Mouse (Mus musculus) hindbrain, embryonic 11.5 days (tissue): Measurements from ENCODE around the gene D430042O09Rik. TPM values are rescaled to one million over a fixed set of nuclear protein-coding genes. Genes with fewer than 3 reads are reported as not detected.

ENCODE experiments used
- ATAC-seq: fragments of 200-750 bp; cut with Nextera tagmentation; 2 replicates; pipeline ENCODE4 v1.8.0; 2017; ENCODE audit warnings: mild to moderate bottlenecking, moderate TSS enrichment, moderate library complexity; ENCODE audit not compliant: low FRiP score
- DNase-seq: peaks from one replicate; pipeline ENCODE4 v3.0.0-alpha.2; 2015; ENCODE audit warnings: low spot score
- H3K27ac ChIP-seq: fragments of 300-500 bp; sonication (generic); 2 replicates; pipeline ENCODE4 v1.5.1; 2014; ENCODE audit warnings: mild to moderate bottlenecking, low read depth, low read length
- H3K27me3 ChIP-seq: fragments of 300-500 bp; sonication (generic); 2 replicates; pipeline ENCODE4 v1.6.1; 2014; ENCODE audit warnings: mild to moderate bottlenecking, low read length, moderate library complexity, mixed read lengths; ENCODE audit not compliant: control insufficient read depth, insufficient read depth
- H3K36me3 ChIP-seq: fragments of 300-500 bp; sonication (generic); 2 replicates; pipeline ENCODE4 v1.6.1; 2014; ENCODE audit warnings: mild to moderate bottlenecking, low read length, moderate library complexity, mixed read lengths; ENCODE audit not compliant: control insufficient read depth, insufficient read depth
- H3K4me1 ChIP-seq: fragments of 300-500 bp; sonication (generic); replicated peaks from 2 replicates; pipeline ENCODE4 v1.6.1; 2014; ENCODE audit warnings: low read length, mixed read lengths; ENCODE audit not compliant: control insufficient read depth, insufficient read depth
- H3K4me2 ChIP-seq: fragments of 300-500 bp; sonication (generic); replicated peaks from 2 replicates; pipeline ENCODE4 v1.6.1; 2014; ENCODE audit warnings: mild to moderate bottlenecking, low read depth, low read length
- H3K4me3 ChIP-seq: fragments of 300-500 bp; sonication (generic); 2 replicates; pipeline ENCODE4 v1.5.1; 2014; ENCODE audit warnings: low read depth, low read length
- H3K9ac ChIP-seq: fragments of 300-500 bp; sonication (generic); 2 replicates; pipeline ENCODE4 v1.6.1; 2014; ENCODE audit warnings: low read depth, low read length
- H3K9me3 ChIP-seq: fragments of 300-500 bp; sonication (generic); 2 replicates; pipeline ENCODE4 v1.6.1; 2016; ENCODE audit warnings: low read length; ENCODE audit not compliant: control insufficient read depth
- WGBS: fragments of 180-500 bp; shearing (Covaris S2); extraction: QIAGEN DNeasy Blood & Tissue Kit; methylation state at CpG from one replicate; pipeline ENCODE4 v1.1.7; 2014; 5-methylcytosine and 5-hydroxymethylcytosine counted together
- polyA plus RNA-seq: library from polyadenylated mRNA; unstranded; fragments of >200 nt; fragmentation: Nextera tagmentation; extraction: Ambion mirVana; gene quantifications from 2 replicates; pipeline ENCODE4 v1.2.1, GENCODE M21; 2014

Gene D430042O09Rik
- polyA plus RNA-seq, 1 experiment from 2014 or later = 8.0 TPM

DNA sequence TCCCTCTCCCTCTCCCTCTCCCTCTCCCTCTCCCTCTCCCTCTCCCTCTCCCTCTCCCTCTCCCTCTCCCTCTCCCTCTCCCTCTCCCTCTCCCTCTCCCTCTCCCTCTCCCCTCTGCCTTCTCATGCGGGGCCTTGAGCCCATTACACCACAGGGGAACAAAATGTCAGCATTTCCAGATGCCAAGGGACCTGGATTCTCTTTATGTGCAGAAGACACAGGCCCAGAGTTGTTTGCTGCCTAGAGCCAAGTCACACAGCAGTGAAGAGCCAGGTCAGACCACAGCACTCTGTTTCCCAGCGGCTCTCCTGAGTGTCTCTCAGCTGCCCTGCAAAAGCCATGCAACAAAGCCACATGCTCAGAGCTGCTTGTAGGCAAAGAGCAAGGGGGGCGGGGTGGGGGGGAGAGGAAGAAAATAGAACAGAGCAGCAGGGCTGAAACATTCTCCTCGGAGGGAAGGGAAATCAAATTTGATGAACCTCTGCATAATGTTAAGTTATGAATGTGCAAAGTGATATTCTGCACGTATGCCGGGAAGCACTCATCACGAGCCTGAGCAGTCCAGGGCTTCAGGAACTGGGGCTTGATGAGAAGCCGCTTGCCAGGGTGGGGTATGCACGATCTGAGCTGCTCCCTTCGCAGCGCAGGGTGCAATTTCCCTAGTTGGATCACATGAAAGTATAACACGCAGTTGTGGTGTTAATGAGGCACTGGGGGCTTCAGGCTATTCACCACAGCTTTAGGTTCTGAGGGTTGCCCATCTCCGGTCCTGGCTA, 192.9 kb downstream of the D430042O09Rik start:
- Histone ChIP-seq H3K9me3 (no peaks in the 10 kb centered on the region), H3K4me1 (no peaks in the 10 kb centered on the region), H3K4me3 (no peak overlapping the region), H3K27ac (no peak overlapping the region), H3K27me3 (no peaks in the 10 kb centered on the region), H3K9ac (no peak overlapping the region), H3K4me2 (no peak overlapping the region), H3K36me3 (no peaks in the 10 kb centered on the region)
- ATAC-seq = no peak
- DNase-seq = no peak
- 74% methylated on average over 13 of the region's 13 CpGs for WGBS

DNA sequence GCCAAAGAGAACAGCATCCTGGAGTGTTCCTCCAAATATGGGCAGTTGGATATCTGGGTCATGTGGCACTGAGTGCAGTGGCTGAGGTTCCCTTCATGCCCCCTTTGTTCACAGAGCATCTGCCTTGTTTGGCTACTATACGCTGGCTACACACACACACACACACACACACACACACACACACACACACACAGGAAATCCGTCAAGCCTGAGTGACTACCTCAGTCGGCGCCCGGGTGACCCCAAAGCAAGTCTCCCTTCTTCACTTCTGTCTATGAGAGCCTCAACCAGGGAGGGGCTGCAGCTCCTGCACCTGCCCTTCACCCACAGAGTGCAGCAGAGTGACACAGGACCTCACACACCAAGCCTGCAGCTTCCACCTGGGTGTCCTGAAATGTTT, 213.1 kb downstream of the D430042O09Rik start:
- no peak overlapping the region for H3K4me2 ChIP-seq
- no peak overlapping the region for H3K9ac ChIP-seq
- H3K27me3 ChIP-seq = no peaks in the 10 kb centered on the region
- ATAC-seq = no peak
- no peaks in the 10 kb centered on the region for H3K36me3 ChIP-seq
- H3K27ac ChIP-seq = no peak overlapping the region
- H3K4me3 ChIP-seq = no peak overlapping the region
- no peaks in the 10 kb centered on the region; the same call in 1 of the 2 replicates for H3K9me3 ChIP-seq
- WGBS = 68% methylated on average over 5 of the region's 5 CpGs
- no peak for DNase-seq
- no peaks in the 10 kb centered on the region for H3K4me1 ChIP-seq

GRCm38 (mm10) chr7:125924044-125924443, 216.4 kb downstream of the D430042O09Rik start:
- ATAC-seq = no peak
- H3K4me2 ChIP-seq = no peak overlapping the region
- WGBS = 89% methylated on average over 5 of the region's 5 CpGs

More at GRCm38 (mm10) chr7:125924044-125924443, 216.4 kb downstream of the D430042O09Rik start:
- Histone ChIP-seq H3K27ac (no peak overlapping the region), H3K9ac (no peak overlapping the region), H3K36me3 (no peaks in the 10 kb centered on the region), H3K27me3 (no peaks in the 10 kb centered on the region), H3K4me3 (no peak overlapping the region), H3K4me1 (no peaks in the 10 kb centered on the region), H3K9me3 (no peaks in the 10 kb centered on the region)
- no peak for DNase-seq

Other genes with a start within 250 kb of the D430042O09Rik start
- gene Nsmce1, start 216.3 kb upstream of the D430042O09Rik start, polyA plus RNA-seq = 121 and 130 TPM in 2 replicates
- 2.5 and 2.6 TPM in 2 replicates for gene Il4ra, start 155.8 kb upstream of the D430042O09Rik start, polyA plus RNA-seq
- gene Il21r, start 104.5 kb upstream of the D430042O09Rik start, polyA plus RNA-seq = 0.09 and 0.25 TPM in 2 replicates
- 33.3 and 45.8 TPM in 2 replicates for gene Gtf3c1, start 108 bp upstream of the D430042O09Rik start, polyA plus RNA-seq